Mouse (Mus musculus) left cerebral cortex, adult 6 months (tissue): ENCODE results near the gene AI182371. TPM values are rescaled to one million over a fixed set of nuclear protein-coding genes. Genes with fewer than 3 reads are reported as not detected.

Source experiments
- long read RNA-seq, 2 experiments: library from polyadenylated mRNA; unstranded; transcript quantifications; one replicate each; pipeline ENCODE4 v2.0.0; 2019 to 2020
- polyA plus RNA-seq: library from polyadenylated mRNA; unstranded; fragments of <200 nt; fragmentation: Nextera tagmentation; gene quantifications from 2 replicates; pipeline ENCODE4 v1.2.3, GENCODE M21; 2021

Gene AI182371
- 0.11 TPM in 1 of 2 replicates, not detected in the other for polyA plus RNA-seq
- long read RNA-seq, experiment 1: 0 reads
- long read RNA-seq, experiment 2: 0 reads

DNA sequence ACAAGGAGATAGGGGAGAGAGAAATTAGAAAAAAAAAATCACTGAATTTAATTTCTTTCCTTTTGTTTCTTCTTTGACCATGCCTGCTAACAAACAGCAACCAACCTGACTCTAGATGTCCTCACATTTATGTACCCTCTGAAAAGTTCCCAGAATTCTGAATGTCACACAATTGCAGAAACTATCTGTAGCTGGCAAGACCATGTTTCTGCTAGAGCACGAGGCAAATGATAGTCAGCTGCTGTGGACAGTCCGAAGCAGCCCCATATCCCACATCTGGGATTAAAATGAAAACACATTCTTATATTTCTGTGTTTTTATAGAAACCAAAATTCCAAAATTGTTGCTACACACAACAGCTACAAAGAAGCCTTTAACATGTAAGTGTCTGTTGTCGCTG, at the start of gene AI182371:
AI182371 (minus strand) TSS at position 101 of the 400 bp plus-strand sequence.

DNA sequence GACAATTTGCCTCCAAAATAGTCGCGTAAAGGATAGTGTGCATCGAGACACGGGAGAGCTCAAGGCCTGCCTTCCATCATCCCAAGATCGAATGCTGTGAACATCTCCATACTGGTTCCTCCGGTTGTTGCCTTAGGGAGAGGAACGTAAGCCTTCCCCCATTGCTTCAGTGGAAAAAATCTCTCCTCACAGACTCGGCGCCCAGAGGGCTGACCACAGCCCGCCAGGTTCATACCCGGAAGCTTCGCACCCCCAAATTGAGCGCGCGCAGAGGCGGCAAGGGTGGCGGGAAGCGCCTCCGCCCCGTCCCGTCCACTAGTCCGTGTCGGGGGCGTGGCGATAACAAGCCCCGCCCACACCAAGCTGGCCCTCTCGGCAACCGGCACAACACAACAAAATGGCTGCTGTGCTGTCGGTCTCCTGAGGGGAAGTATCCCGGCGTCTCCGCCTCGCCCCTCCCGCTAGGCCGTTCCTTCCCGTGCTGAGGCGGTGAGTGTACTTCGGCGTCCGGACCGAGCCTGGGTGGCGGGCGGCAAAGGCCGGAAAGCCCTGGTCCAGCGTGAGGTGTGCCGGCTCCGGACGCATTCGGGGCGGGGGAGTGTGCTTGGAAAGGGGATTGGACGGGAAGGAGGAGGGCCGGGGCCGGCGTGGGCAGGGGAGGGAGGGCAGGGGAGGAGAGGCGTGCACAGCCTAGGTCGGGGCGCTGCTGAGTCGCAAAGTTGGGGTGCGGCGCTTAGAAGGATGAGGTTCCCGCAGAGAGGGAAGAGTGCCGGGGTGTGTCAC, 8.0 kb upstream of the AI182371 start, which contains the start of gene Cntrl:
Cntrl (plus strand) TSS at position 352 of the 783 bp plus-strand sequence.

DNA sequence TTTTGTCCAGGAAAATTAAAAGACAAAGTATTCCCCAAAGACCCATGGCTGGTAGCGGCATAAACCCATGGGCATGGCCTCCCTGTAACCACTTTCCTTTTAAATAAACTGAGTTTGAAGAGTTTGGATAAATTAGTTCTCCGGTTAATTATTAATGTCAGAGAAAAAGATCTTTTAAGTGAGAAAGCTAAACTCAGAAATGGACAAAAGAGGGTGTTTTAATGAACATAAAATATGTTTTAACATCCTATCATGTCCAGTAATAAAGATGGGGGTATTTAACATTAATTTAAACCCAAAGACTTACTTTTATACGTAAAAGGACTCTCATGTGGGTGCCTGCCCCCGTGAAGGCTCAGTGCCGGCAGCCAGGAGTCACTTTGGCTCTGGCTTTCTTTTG, 40.0 kb downstream of the AI182371 start, which contains the start of gene Hc:
Hc (minus strand) TSS at position 101 of the 400 bp plus-strand sequence.

Other genes starting within 250 kb of the AI182371 start
- gene Cutal, start 227.1 kb downstream of the AI182371 start, polyA plus RNA-seq: 0.09 and 0.38 TPM in 2 replicates
- 26.2 and 34.1 TPM in 2 replicates for gene Psmd5, start 226.6 kb downstream of the AI182371 start, polyA plus RNA-seq
- gene Phf19, start 187.5 kb downstream of the AI182371 start, polyA plus RNA-seq: 0.13 and 0.16 TPM in 2 replicates
- gene Traf1, start 139.8 kb downstream of the AI182371 start, polyA plus RNA-seq: 0.67 and 1.0 TPM in 2 replicates
- gene Hc, start 40.1 kb downstream of the AI182371 start, polyA plus RNA-seq: 0.19 and 0.39 TPM in 2 replicates
- 1.1 and 1.3 TPM in 2 replicates for gene Cntrl, start 7.9 kb upstream of the AI182371 start, polyA plus RNA-seq
- gene Rab14, start 99.6 kb upstream of the AI182371 start, polyA plus RNA-seq: 360 and 414 TPM in 2 replicates
- 68.3 and 75.0 TPM in 2 replicates for gene Gsn, start 154.8 kb upstream of the AI182371 start, polyA plus RNA-seq
- 6.0 and 7.7 TPM in 2 replicates for gene Stom, start 235.4 kb upstream of the AI182371 start, polyA plus RNA-seq